Mouse (Mus musculus) olfactory bulb, adult 2 months (tissue): Measurements from ENCODE around the gene Cd96. TPM values are rescaled to one million over a fixed set of nuclear protein-coding genes. Genes with fewer than 3 reads are reported as not detected.
"Not testable (repeated sequence)": the region's sequence is repeated elsewhere in the genome, so short reads cannot be mapped to it uniquely, and the experiment has no call there.

ENCODE experiments used
- H3K27ac ChIP-seq: fragments of 200-500 bp; 2 replicates; pipeline ENCODE4 v1.5.1; 2012; ENCODE audit warnings: low read depth, low read length; ENCODE audit not compliant: insufficient read depth
- H3K4me1 ChIP-seq: fragments of 200-500 bp; 2 replicates; pipeline ENCODE4 v1.6.1; 2012; ENCODE audit warnings: low read length; ENCODE audit not compliant: control insufficient read depth, insufficient read depth
- H3K4me3 ChIP-seq: fragments of 200-500 bp; 2 replicates; pipeline ENCODE4 v1.5.1; 2012; ENCODE audit warnings: mild to moderate bottlenecking, low read depth, low read length, moderate library complexity; ENCODE audit not compliant: insufficient read depth
- CTCF ChIP-seq: fragments of 200-500 bp; IDR thresholded peaks from 2 replicates; pipeline ENCODE4 v1.5.1; 2012; ENCODE audit warnings: low read depth, mild to moderate bottlenecking, low read length, moderate library complexity; ENCODE audit not compliant: insufficient read depth
- POLR2A ChIP-seq: fragments of 200-500 bp; IDR thresholded peaks from 2 replicates; pipeline ENCODE4 v1.6.1; 2012; ENCODE audit warnings: mild to moderate bottlenecking, low read depth, low read length, moderate library complexity; ENCODE audit not compliant: insufficient read depth
- WGBS: fragments of 180-500 bp; shearing (Covaris S2); methylation state at CpG from one replicate; pipeline ENCODE4 v1.1.7; 2018; 5-methylcytosine and 5-hydroxymethylcytosine counted together
- polyA plus RNA-seq: library from polyadenylated mRNA; stranded (reverse); fragments of >200 nt; gene quantifications from 2 replicates; pipeline ENCODE4 v1.2.4, GENCODE M21; 2012; ENCODE audit warnings: low replicate concordance; ENCODE audit not compliant: missing spikeins, insufficient read depth, insufficient read length

Gene Cd96
- polyA plus RNA-seq: not detected in 2 replicates

DNA sequence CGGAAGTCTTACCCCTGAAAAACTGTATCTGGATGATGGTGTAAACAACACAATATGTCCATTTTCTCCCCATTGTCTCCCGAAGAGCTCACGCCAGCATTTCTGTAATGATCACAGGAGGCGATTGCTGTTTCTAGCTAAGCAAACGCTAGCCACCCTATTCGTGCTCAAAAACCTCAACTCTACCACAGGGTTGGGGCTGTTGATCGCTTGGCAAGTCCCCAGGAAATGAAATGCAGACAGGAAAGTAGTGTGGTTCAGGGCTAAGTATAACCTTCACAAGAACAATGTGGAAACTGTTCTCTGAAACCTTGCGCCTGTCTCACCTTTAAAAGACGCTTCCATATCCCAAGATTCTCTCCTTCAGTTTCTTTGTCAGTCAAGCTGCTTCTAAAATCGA, at the start of gene Cd96:
Gene Cd96, minus strand, starts transcription at position 232 of the 400 bp plus-strand sequence.
- H3K27ac ChIP-seq: no peak within 1 kb of the TSS
- WGBS: 52% methylated on average over 10 of the region's 10 CpGs
- H3K4me3 ChIP-seq: no peak within 1 kb of the TSS

GRCm38 (mm10) chr16:46166971-46167370, 46.9 kb upstream of the Cd96 start:
- no peak overlapping the region for H3K27ac ChIP-seq
- H3K4me3 ChIP-seq: no peak overlapping the region
- 85% methylated on average over 3 of the region's 3 CpGs for WGBS
- no peaks in the 10 kb centered on the region for H3K4me1 ChIP-seq
- TF ChIP-seq CTCF: no peak
- no peak for TF ChIP-seq POLR2A

More for the DNA sequence above, at the start of gene Cd96:
- TF ChIP-seq POLR2A: no peak
- no peak for TF ChIP-seq CTCF
- no peaks in the 10 kb centered on the region for H3K4me1 ChIP-seq

- no peak overlapping the region for H3K27ac ChIP-seq
- TF ChIP-seq POLR2A (no peak), CTCF (no peak)
- H3K4me3 ChIP-seq: no peak overlapping the region
- H3K4me1 ChIP-seq: no peaks in the 10 kb centered on the region
- 66% methylated on average over 4 of the region's 4 CpGs for WGBS
These were observed 45.3 kb upstream of the Cd96 start for GRCm38 (mm10) chr16:46165305-46165704.

DNA sequence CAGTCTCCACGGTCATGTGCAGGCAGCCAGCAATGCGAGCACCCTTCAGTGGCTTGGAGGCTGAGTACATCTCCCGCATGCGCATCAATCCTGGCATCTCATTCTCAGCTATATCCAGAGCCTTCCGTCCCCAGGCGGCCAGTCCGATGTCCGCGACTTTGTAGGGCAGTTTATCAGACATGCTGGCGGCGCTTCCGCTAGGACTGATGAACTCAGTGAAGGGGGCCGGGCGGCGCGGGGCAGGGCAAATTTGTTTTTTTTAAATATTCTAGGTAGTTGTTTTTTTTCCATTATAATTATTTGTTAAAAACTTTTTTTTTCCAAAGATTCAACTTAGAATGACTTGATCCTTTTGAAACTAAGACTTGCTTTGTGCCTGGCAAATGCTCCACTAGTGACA, 34.8 kb upstream of the Cd96 start, which contains the start of gene Gm4737:
Gene Gm4737, minus strand, starts transcription at position 246 of the 400 bp plus-strand sequence.
- not testable (repeated sequence) for H3K4me1 ChIP-seq, H3K4me3 ChIP-seq, H3K27ac ChIP-seq
- 97% methylated on average over 12 of the region's 16 CpGs for WGBS

- no peaks in the 10 kb centered on the region for H3K4me1 ChIP-seq
- TF ChIP-seq POLR2A (no peak), CTCF (no peak)
- H3K4me3 ChIP-seq: no peak overlapping the region
- no peak overlapping the region for H3K27ac ChIP-seq
These were observed 31.1 kb upstream of the Cd96 start for GRCm38 (mm10) chr16:46151141-46151540.

GRCm38 (mm10) chr16:46148661-46149341, 28.8 kb upstream of the Cd96 start:
- TF ChIP-seq CTCF (no peak), POLR2A (no peak)
- WGBS: 65% methylated on average over 3 of the region's 3 CpGs
- H3K4me1 ChIP-seq: no peaks in the 10 kb centered on the region
- H3K27ac ChIP-seq: no peak overlapping the region
- no peak overlapping the region for H3K4me3 ChIP-seq

- no peaks in the 10 kb centered on the region for H3K4me1 ChIP-seq
- WGBS: 82% methylated on average over 3 of the region's 3 CpGs
- no peak for TF ChIP-seq CTCF
- TF ChIP-seq POLR2A: no peak
- no peak overlapping the region for H3K27ac ChIP-seq
- H3K4me3 ChIP-seq: no peak overlapping the region
These were observed 26.9 kb upstream of the Cd96 start for GRCm38 (mm10) chr16:46146962-46147361.

DNA sequence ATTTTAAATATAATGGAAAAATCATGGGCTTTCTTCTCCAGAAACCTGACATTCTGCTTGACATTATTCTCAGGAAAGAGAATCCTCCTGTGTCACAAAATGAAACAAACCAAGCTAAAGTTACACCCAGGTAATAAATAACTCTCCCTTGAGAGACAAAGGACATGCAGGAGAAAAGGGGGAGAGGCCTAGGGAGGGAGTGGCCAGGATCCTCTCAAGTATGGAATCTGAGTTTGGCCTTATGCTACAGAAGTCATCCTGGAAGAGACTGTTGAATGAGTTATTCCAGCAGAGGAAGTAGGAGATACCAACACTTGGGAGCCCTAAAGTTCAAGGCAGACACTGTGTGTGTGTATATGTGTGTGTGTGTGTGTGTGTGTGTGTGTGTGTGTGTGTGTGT, 2.2 kb upstream of the Cd96 start:
- TF ChIP-seq POLR2A (no peak), CTCF (no peak)
- no peaks in the 10 kb centered on the region for H3K4me1 ChIP-seq
- H3K4me3 ChIP-seq: no peak overlapping the region
- H3K27ac ChIP-seq: no peak overlapping the region

DNA sequence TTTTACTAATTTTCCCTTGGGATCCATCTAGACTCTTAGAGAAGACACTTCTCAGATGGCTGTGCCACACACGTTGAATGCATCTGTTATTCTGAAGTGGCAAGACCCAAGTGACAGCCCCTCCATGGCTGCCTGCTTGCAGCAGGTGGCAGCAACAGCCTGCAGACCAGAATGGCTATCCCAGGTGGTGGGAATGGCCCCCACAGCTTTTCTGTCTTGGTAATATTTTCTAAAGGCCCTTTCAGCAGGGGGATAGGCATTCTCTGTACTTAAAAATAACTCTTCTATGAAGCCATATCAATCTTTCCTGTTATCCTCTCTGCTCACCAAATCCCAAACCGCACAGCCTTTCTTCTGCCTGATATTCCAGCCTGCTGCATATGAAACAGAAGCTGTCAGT, 1.4 kb upstream of the Cd96 start:
- TF ChIP-seq CTCF (no peak), POLR2A (no peak)
- Histone ChIP-seq H3K4me3 (no peak overlapping the region), H3K27ac (no peak overlapping the region), H3K4me1 (no peaks in the 10 kb centered on the region)
- 43% methylated on average over 2 of the region's 2 CpGs for WGBS

DNA sequence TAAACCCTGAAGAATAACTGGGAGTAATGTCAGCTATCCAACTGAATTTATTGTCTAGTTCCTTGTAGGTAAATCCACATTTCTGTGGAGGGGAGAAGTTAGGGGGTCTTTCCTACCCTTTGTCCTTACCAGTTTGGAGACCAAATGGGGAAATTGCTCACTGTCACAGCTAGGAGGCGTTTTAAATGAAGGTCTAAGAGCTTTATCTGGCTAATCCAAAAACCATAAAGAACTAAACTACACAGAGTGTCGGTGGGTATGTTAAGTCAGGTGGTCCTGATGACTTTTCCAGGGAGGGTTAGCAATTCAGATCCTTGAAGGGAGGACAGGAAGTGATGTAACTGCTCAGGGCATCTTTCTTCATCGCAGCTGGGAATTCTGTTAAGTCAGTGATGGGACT, 556 bp upstream of the Cd96 start:
- Histone ChIP-seq H3K4me3 (no peak overlapping the region), H3K27ac (no peak overlapping the region), H3K4me1 (no peaks in the 10 kb centered on the region)
- TF ChIP-seq POLR2A (no peak), CTCF (no peak)
- WGBS: 70% methylated on average over 3 of the region's 3 CpGs
